Mouse (Mus musculus): ENCODE measurements around the gene Supt6.

Gene Supt6

GRCm38 (mm10) chr11:78245627-78246317 lies at the start of gene Supt6, which contains the start of gene Sdf2:
TSS of gene Supt6 (minus strand) at chr11:78245987.
TSS of gene Sdf2 (plus strand) at chr11:78245746.
- peak; percentile 95 for DNase-seq (ENCODE audit: extremely low read depth, insufficient read length, low spot score)

- no peak for DNase-seq (ENCODE audit: extremely low read depth, insufficient read length, low spot score)
Measured at GRCm38 (mm10) chr11:78294585-78294984, 48.8 kb upstream of the Supt6 start.

- no peak for DNase-seq (ENCODE audit: extremely low read depth, insufficient read length, low spot score)
Measured at GRCm38 (mm10) chr11:78290654-78291053, 44.9 kb upstream of the Supt6 start, which contains the start of gene BC030499. TSS of gene BC030499 (plus strand) at chr11:78290841.

- DNase-seq (ENCODE audit: extremely low read depth, insufficient read length, low spot score): no peak
Measured at GRCm38 (mm10) chr11:78289146-78289763, 43.5 kb upstream of the Supt6 start.

- no peak for DNase-seq (ENCODE audit: extremely low read depth, insufficient read length, low spot score)
Measured at GRCm38 (mm10) chr11:78279586-78279985, 33.8 kb upstream of the Supt6 start.

- no peak for DNase-seq (ENCODE audit: extremely low read depth, insufficient read length, low spot score)
Measured at GRCm38 (mm10) chr11:78278853-78279252, 33.1 kb upstream of the Supt6 start.

GRCm38 (mm10) chr11:78276169-78276568 lies 30.4 kb upstream of the Supt6 start:
- peak; percentile 15 for DNase-seq (ENCODE audit: extremely low read depth, insufficient read length, low spot score)

GRCm38 (mm10) chr11:78275596-78275995 lies 29.8 kb upstream of the Supt6 start:
- DNase-seq (ENCODE audit: extremely low read depth, insufficient read length, low spot score): no peak

- DNase-seq (ENCODE audit: extremely low read depth, insufficient read length, low spot score): no peak
Measured at GRCm38 (mm10) chr11:78271986-78272385, 26.2 kb upstream of the Supt6 start.

GRCm38 (mm10) chr11:78265571-78265970 lies 19.8 kb upstream of the Supt6 start:
- DNase-seq (ENCODE audit: extremely low read depth, insufficient read length, low spot score): no peak

- peak; percentile 66 for DNase-seq (ENCODE audit: extremely low read depth, insufficient read length, low spot score)
Measured at GRCm38 (mm10) chr11:78262550-78262949, 16.8 kb upstream of the Supt6 start.

GRCm38 (mm10) chr11:78261380-78262352 lies 15.9 kb upstream of the Supt6 start, which contains the start of gene 2610507B11Rik:
TSS of gene 2610507B11Rik (plus strand) at chr11:78261752.
- DNase-seq (ENCODE audit: extremely low read depth, insufficient read length, low spot score): peak; percentile 97

GRCm38 (mm10) chr11:78260489-78261258 lies 14.9 kb upstream of the Supt6 start:
- no peak for DNase-seq (ENCODE audit: extremely low read depth, insufficient read length, low spot score)

- DNase-seq (ENCODE audit: extremely low read depth, insufficient read length, low spot score): no peak
Measured at GRCm38 (mm10) chr11:78256618-78257017, 10.8 kb upstream of the Supt6 start.

GRCm38 (mm10) chr11:78247727-78248140 lies 1.9 kb upstream of the Supt6 start:
- DNase-seq (ENCODE audit: extremely low read depth, insufficient read length, low spot score): peak; percentile 19

- DNase-seq (ENCODE audit: extremely low read depth, insufficient read length, low spot score): no peak
Measured at GRCm38 (mm10) chr11:78247012-78247348, 1.2 kb upstream of the Supt6 start.

GRCm38 (mm10) chr11:78246318-78247011 lies 678 bp upstream of the Supt6 start:
- no peak for DNase-seq (ENCODE audit: extremely low read depth, insufficient read length, low spot score)

GRCm38 (mm10) chr11:78245261-78245626 lies 543 bp downstream of the Supt6 start:
- DNase-seq (ENCODE audit: extremely low read depth, insufficient read length, low spot score): no peak

GRCm38 (mm10) chr11:78240193-78240857 lies 5.5 kb downstream of the Supt6 start:
- DNase-seq (ENCODE audit: extremely low read depth, insufficient read length, low spot score): no peak
